Mouse (Mus musculus): ENCODE results near the gene Cacna1e. TPM values are rescaled to one million over a fixed set of nuclear protein-coding genes. Genes with fewer than 3 reads are reported as not detected.

Gene Cacna1e
- polyA plus RNA-seq, 1 experiment from 2014 or later, result 1.8 TPM

DNA sequence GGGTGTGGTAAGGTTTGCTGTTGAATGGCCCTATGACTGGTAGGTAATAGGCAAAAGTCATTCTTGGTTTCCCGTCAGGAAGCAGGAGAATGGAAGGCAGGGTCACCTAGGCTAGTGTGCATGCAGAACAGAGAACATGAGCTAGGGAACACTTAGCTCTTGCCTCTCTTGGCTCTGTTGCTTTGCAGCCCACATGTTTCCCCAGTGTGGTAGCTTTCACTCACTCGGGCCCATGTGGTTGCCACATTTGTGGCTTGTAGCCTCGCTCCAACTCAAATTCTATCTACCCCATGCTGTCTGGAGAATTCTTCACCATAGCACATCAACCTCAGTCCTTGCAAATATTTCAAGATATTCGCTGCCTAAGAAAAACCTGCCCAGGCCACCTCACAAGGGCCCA is 354.6 kb downstream of the Cacna1e start:
- Histone ChIP-seq H3K27ac (no peak overlapping the region), H3K36me3 (no peaks in the 10 kb centered on the region), H3K4me3 (no peak overlapping the region), H3K27me3 (no peaks in the 10 kb centered on the region), H3K9ac (no peak overlapping the region), H3K9me3 (no peaks in the 10 kb centered on the region), H3K4me2 (no peak overlapping the region), H3K4me1 (peaks cover 10% of the 10 kb centered on the region; the same call in 1 of the 2 replicates)
- no peak for ATAC-seq (ENCODE audit: insufficient number of reproducible peaks, insufficient read depth, low FRiP score, low TSS enrichment, low read depth)
- 82% methylated on average over 4 of the region's 4 CpGs for WGBS

DNA sequence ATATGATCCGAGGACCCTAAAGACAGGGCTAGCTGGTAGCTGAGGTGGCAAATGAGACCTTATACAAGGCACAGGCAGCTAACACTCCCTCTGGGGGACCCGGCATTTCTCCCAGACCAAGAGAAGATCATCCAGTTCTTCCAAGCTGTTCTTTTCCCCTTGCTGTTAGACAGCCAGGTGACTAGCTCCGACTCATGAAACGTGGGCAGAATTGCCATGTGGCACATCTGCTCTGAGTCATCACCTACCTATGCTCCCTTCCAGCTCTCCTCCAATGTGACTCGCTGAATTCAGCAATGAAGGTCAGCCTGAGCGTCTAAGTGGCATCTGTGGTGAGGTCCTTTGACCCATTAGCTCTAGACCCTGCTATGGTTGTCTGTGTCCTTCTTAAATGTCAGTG is 355.5 kb downstream of the Cacna1e start:
- Histone ChIP-seq H3K4me2 (no peak overlapping the region), H3K9ac (no peak overlapping the region), H3K4me1 (peaks cover 10% of the 10 kb centered on the region; the same call in 1 of the 2 replicates), H3K27ac (no peak overlapping the region), H3K27me3 (no peaks in the 10 kb centered on the region), H3K9me3 (no peaks in the 10 kb centered on the region), H3K4me3 (no peak overlapping the region), H3K36me3 (no peaks in the 10 kb centered on the region)
- 93% methylated on average over 6 of the region's 6 CpGs for WGBS
- ATAC-seq (ENCODE audit: insufficient number of reproducible peaks, insufficient read depth, low FRiP score, low TSS enrichment, low read depth), result no peak

DNA sequence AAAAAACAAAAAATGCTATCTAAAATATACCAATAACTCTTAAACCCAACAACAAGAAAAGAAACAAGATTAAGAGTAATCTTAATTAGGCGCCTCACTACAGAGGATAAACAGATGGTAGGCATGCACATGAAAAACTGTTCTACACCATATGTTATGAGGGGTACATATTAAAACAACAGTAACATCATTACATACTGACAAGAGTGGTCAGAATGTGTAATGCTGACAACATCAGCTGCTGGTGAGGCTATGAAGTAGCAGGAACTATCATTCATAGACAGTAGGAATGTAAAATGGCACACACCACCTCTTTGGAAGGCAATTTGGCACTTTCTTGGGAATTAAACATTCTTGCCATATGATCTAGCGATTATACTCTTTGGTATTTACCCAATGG is 363.6 kb downstream of the Cacna1e start:
- Histone ChIP-seq H3K9ac (no peak overlapping the region), H3K4me1 (no peaks in the 10 kb centered on the region), H3K27ac (no peak overlapping the region), H3K4me2 (no peak overlapping the region), H3K4me3 (no peak overlapping the region), H3K36me3 (no peaks in the 10 kb centered on the region), H3K9me3 (no peaks in the 10 kb centered on the region), H3K27me3 (no peaks in the 10 kb centered on the region)
- 87% methylated on average over 2 of the region's 2 CpGs for WGBS
- ATAC-seq (ENCODE audit: insufficient number of reproducible peaks, insufficient read depth, low FRiP score, low TSS enrichment, low read depth), result no peak

DNA sequence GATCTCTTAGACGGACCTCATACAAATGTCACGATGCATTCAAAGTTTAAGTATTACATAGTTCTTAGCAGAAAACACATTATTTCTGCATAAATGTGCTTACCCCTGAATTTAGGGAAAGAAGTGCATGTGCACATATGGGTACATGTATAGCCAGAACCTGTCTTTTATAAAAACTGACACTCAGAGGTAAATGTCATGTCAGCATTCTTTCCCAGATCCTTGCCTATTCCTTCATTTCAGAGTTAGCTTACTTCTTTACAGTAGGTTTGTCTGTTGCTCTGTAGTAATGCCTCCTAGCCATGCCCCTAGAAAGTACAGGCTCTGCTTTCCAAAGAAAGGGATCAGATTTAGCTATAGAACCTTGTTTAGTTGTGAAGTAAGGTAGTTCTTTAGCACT is 369.0 kb downstream of the Cacna1e start:
- H3K4me3 ChIP-seq, result no peak overlapping the region
- no peak for ATAC-seq (ENCODE audit: insufficient number of reproducible peaks, insufficient read depth, low FRiP score, low TSS enrichment, low read depth)
- 89% methylated on average over 2 of the region's 2 CpGs for WGBS

DNA sequence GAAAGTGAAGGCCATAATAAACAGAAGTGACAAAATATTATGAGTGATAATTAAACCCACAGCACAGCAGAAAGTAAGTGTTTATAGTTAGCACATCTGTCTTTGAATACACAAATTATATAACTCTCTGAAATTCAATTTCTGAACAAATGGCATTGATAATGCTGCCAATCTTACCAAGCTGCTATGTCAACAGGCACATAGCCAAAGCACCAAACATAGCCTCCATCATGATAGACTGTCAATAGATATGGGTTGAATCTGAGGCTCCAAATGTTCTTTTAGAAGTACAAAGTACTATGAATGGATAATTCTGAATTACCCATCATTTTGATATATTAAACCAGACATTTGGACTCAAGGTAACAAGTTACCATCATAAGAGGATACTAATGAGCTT is 372.6 kb downstream of the Cacna1e start:
- Histone ChIP-seq H3K9me3 (no peaks in the 10 kb centered on the region), H3K36me3 (no peaks in the 10 kb centered on the region), H3K4me2 (no peak overlapping the region), H3K27ac (no peak overlapping the region), H3K4me1 (no peaks in the 10 kb centered on the region), H3K4me3 (no peak overlapping the region), H3K9ac (no peak overlapping the region), H3K27me3 (no peaks in the 10 kb centered on the region)
- no peak for ATAC-seq (ENCODE audit: insufficient number of reproducible peaks, insufficient read depth, low FRiP score, low TSS enrichment, low read depth)

More for the DNA sequence above, 369.0 kb downstream of the Cacna1e start:
- no peak overlapping the region for H3K9ac ChIP-seq
- H3K27me3 ChIP-seq, result no peaks in the 10 kb centered on the region
- no peaks in the 10 kb centered on the region for H3K4me1 ChIP-seq
- H3K4me2 ChIP-seq, result no peak overlapping the region
- no peaks in the 10 kb centered on the region for H3K36me3 ChIP-seq
- no peaks in the 10 kb centered on the region for H3K9me3 ChIP-seq
- no peak overlapping the region for H3K27ac ChIP-seq

DNA sequence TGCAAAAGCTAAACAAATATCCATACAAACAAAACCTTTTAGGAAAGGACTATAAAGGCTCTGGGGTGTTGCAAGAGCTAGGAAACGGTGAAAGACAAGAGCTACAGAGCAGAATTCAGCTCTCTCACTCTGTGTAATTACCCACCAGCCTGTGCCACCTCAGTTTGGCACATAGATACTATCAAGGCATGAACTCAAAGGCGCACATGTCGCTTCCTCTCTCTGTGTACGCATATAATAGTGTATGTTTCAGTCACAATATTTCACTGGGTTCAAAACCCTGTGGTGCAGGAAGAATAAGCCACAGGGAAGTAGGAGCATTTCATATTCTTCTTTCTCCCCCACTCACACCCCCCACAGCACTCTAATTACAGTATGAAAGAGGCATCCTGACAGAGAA is 380.3 kb downstream of the Cacna1e start:
- ATAC-seq (ENCODE audit: insufficient number of reproducible peaks, insufficient read depth, low FRiP score, low TSS enrichment, low read depth), result no peak
- H3K9ac ChIP-seq, result no peak overlapping the region
- 72% methylated on average over 4 of the region's 4 CpGs for WGBS
- H3K9me3 ChIP-seq, result no peaks in the 10 kb centered on the region
- H3K27ac ChIP-seq, result no peak overlapping the region
- H3K4me2 ChIP-seq, result no peak overlapping the region
- no peaks in the 10 kb centered on the region for H3K27me3 ChIP-seq
- no peaks in the 10 kb centered on the region for H3K36me3 ChIP-seq
- no peaks in the 10 kb centered on the region for H3K4me1 ChIP-seq
- H3K4me3 ChIP-seq, result no peak overlapping the region

DNA sequence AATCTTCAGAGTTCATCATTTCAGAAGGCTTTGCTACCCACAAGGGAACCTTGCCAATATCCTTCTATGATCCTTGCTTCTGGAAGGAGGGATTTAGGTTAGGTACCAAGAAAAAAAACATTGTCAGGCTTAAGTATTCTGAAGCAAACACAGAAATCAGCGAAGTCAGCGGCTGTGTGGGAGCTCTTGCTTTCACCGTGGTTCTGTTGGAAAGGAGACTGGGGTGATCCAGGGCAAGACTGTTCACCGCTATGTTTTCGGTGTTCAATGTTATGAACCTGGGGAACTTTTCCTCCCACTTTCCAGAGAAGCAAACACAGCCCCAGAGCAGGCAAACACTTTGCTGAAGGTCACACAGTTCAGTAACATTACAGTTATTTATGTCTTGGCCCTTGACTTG is 383.4 kb downstream of the Cacna1e start:
- Histone ChIP-seq H3K9me3 (no peaks in the 10 kb centered on the region), H3K4me1 (no peaks in the 10 kb centered on the region), H3K4me2 (no peak overlapping the region), H3K27me3 (no peaks in the 10 kb centered on the region), H3K36me3 (no peaks in the 10 kb centered on the region), H3K9ac (no peak overlapping the region), H3K4me3 (no peak overlapping the region), H3K27ac (no peak overlapping the region)
- 81% methylated on average over 5 of the region's 5 CpGs for WGBS
- no peak for ATAC-seq (ENCODE audit: insufficient number of reproducible peaks, insufficient read depth, low FRiP score, low TSS enrichment, low read depth)

DNA sequence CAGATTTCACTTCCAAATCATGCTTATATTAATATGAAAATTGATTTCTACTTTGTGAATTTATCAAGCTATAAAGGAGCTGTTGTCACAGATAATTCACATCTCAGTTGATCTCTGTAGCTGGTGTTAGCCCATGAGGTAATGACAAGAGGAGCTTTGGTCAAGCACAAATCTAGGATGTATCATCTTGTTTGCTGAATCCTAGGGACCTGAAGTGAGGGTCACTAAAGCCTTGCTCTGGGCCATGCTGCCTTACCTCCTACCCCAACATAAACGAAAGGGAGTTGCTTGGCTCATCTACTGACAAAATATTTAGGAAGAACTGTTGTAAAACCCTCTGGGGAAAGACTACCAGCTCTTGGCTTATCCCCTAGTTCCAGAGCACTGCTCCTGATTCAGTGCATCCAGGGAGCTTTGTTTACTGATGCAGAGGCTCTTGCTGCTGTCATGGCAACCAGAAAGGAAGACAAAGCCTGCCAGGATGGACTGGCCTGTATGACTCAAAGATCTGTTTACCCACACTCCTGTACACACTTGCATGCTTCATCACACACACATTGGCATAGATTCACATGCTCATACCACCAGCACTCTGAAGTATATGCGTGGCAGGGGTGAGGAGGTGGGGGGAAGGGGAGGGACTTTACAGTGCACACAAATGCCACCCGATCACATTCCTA is 384.0 kb downstream of the Cacna1e start:
- WGBS, result 64% methylated on average over 3 of the region's 3 CpGs
- Histone ChIP-seq H3K9ac (no peak overlapping the region), H3K36me3 (no peaks in the 10 kb centered on the region), H3K4me3 (no peak overlapping the region), H3K4me2 (no peak overlapping the region), H3K4me1 (no peaks in the 10 kb centered on the region), H3K27me3 (no peaks in the 10 kb centered on the region), H3K27ac (no peak overlapping the region), H3K9me3 (no peaks in the 10 kb centered on the region)
- no peak for ATAC-seq (ENCODE audit: insufficient number of reproducible peaks, insufficient read depth, low FRiP score, low TSS enrichment, low read depth)

DNA sequence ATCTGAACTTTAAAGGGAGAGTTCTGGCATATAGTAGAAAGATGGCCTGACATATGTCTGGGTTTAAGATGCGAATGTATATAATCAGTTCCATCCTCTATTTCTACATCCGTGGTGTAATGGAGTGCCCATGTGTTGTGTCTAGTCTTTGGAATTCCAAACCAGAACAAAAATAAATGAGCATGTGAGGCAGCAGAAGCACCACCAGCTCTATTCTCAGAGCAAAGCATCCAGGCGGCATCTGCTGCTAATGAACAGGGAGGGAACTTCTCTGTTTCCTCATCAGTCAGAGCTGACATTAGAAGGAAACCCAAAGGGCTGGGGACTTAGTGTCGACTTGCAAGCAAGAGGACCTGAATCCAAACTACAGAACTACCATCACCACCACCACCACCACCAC is 385.5 kb downstream of the Cacna1e start:
- H3K4me1 ChIP-seq, result no peaks in the 10 kb centered on the region
- H3K36me3 ChIP-seq, result no peaks in the 10 kb centered on the region
- no peak for ATAC-seq (ENCODE audit: insufficient number of reproducible peaks, insufficient read depth, low FRiP score, low TSS enrichment, low read depth)
- no peaks in the 10 kb centered on the region for H3K9me3 ChIP-seq
- H3K27ac ChIP-seq, result no peak overlapping the region
- H3K27me3 ChIP-seq, result no peaks in the 10 kb centered on the region
- no peak overlapping the region for H3K9ac ChIP-seq
- no peak overlapping the region for H3K4me2 ChIP-seq
- 52% methylated on average over 4 of the region's 4 CpGs for WGBS
- H3K4me3 ChIP-seq, result no peak overlapping the region

DNA sequence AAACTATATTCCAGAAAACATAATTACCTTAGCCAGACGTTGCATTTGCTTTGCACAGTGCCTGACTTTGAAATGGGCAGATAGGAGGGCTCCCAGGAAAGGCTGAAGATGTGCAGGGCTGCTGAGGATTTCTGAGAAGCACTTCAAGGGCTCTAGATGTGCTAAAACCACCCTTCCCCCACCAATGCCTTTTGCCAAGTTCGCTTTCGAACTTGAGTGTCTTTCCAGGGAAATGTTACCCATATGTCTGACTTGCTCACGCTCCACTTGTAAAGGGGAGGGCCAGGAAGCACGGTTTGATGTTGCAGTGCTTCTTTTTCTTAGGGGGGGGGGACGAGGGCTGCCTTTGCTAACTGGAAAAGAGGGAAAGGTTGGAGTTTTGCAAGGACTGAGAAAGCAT is 393.2 kb downstream of the Cacna1e start:
- 27% methylated on average over 6 of the region's 6 CpGs for WGBS
- no peak overlapping the region for H3K4me3 ChIP-seq
- no peak overlapping the region for H3K27ac ChIP-seq
- peaks cover 9% of the 10 kb centered on the region; the same call in 1 of the 2 replicates for H3K4me1 ChIP-seq
- H3K9me3 ChIP-seq, result no peaks in the 10 kb centered on the region
- no peaks in the 10 kb centered on the region for H3K36me3 ChIP-seq
- no peak for ATAC-seq (ENCODE audit: insufficient number of reproducible peaks, insufficient read depth, low FRiP score, low TSS enrichment, low read depth)
- H3K4me2 ChIP-seq, result no peak overlapping the region
- H3K27me3 ChIP-seq, result no peaks in the 10 kb centered on the region
- H3K9ac ChIP-seq, result 0 out of 2 replicates have a peak overlapping the region, but pooled peaks have one; percentile 6

DNA sequence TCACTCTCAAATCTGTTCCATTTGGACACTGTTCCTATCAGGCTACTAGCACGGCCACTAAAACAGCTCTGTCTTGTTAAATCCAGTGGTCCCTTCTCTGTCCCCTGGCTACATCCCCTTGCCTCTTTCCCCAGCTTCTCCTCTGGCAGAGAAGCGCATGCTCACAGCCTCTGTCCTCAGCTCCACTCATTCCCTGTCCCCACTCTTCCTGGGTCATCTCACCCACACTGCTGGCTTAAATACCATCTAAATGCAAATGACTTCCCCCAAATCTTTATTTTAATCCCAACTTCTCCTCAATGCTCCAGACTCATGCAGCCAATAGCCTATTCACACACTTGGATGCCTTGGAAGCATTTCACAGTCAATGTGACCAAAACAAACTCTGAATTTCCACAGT is 407.6 kb downstream of the Cacna1e start:
- Histone ChIP-seq H3K4me1 (no peaks in the 10 kb centered on the region), H3K9ac (no peak overlapping the region), H3K4me3 (no peak overlapping the region), H3K27me3 (no peaks in the 10 kb centered on the region), H3K9me3 (no peaks in the 10 kb centered on the region), H3K36me3 (no peaks in the 10 kb centered on the region), H3K4me2 (no peak overlapping the region), H3K27ac (no peak overlapping the region)
- WGBS, result 76% methylated on average over 2 of the region's 2 CpGs
- no peak for ATAC-seq (ENCODE audit: insufficient number of reproducible peaks, insufficient read depth, low FRiP score, low TSS enrichment, low read depth)

DNA sequence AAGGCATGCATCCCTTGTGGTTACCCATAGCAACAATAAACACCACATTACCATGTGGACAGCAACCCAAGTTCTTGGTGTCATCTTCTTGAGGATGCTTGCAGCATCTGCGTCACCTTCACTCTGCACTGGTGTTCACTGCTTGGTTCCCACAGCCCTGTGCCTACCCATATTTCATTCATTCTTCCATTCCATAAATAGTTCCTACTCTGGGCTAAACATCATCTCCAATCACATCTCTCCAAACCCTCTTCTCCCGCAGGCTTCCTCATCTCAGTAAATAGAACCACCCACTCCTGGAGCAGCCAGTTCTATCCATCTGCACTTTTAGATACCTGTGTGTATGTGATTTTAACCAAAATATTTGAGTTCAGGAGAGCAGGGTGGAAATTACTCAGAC is 408.6 kb downstream of the Cacna1e start:
- WGBS, result 91% methylated on average over 2 of the region's 2 CpGs
- Histone ChIP-seq H3K36me3 (no peaks in the 10 kb centered on the region), H3K27me3 (no peaks in the 10 kb centered on the region), H3K27ac (no peak overlapping the region), H3K9ac (no peak overlapping the region), H3K4me3 (no peak overlapping the region), H3K4me2 (no peak overlapping the region), H3K9me3 (no peaks in the 10 kb centered on the region), H3K4me1 (no peaks in the 10 kb centered on the region)
- ATAC-seq (ENCODE audit: insufficient number of reproducible peaks, insufficient read depth, low FRiP score, low TSS enrichment, low read depth), result no peak

All from embryonic facial prominence, embryonic 13.5 days (tissue).